Mouse (Mus musculus) G1E-ER4 (cell line): ENCODE results near the gene Arih1. TPM values are rescaled to one million over a fixed set of nuclear protein-coding genes. Genes with fewer than 3 reads are reported as not detected.

ENCODE experiments used
- GATA1 ChIP-seq: IDR thresholded peaks from one replicate; pipeline ENCODE4 v1.8.0; 2012; ENCODE audit warnings: low read length, inconsistent platforms
- polyA plus RNA-seq: library from polyadenylated mRNA; stranded (reverse); fragments of >175 nt; gene quantifications from 2 replicates; pipeline ENCODE4 v1.2.3, GENCODE M21; 2012

Arih1 gene
- polyA plus RNA-seq, 1 experiment, result 61.7 TPM

DNA sequence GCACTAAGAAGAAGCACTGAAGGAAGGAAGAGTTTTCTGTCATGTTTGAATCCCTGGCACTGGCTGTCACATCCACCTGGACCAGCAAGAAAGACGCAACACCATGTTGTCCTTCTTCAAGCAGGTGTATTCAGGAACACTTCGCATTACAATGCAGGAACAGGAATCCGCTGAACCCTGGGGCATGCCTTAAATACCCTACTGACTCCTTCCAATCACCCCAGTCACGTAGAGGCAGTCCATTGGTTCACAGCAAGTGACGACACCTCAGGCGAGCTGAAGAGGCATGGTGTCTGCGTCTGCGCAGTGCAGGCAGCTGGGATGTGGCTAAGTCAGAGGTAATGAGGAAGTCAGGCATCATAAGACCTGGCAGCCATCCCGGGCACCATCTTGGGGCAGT is 116.8 kb downstream of the Arih1 start:
- no peak for TF ChIP-seq GATA1

DNA sequence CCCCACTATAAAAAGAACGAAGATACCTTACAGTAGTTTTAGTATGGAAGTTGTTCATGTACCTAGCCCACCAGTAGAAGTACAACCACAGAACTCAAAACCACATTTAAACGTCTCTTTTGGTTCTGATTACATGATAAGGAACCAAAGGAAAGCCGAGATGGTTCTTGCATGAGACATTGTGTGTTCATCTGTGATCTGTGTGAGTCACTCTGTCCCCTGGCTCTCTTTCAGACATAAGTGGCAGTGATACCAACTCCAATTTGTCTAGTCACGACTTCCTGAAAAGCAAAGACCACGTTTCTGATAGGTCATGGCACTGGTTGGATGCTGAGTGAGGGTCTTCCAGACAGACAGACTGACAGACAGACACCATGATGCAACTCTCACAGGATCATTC is 117.2 kb downstream of the Arih1 start:
- no peak for TF ChIP-seq GATA1

DNA sequence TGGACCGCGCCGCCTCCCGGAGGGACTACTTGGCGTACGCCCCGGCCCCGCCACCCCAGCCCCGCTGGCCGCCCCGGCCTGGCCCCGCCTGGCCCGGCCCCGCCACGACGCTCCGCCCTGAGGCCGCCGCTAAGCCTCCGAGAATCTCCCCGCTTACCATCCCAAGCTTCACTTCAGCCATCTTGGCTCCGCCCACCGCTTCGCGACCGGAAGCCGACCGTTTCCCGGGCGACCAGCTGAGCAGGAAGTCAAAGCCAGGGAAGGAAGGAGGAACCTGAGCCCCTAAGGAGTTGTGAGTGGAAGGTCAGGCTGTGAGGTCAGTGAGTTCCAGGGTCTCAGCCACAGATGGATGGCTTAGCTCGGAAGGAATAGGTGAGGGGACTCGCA is 133.2 kb downstream of the Arih1 start, which contains the start of gene Bbs4:
Gene Bbs4 (minus strand): TSS at position 256 of the 387 bp plus-strand sequence.
- no peak for TF ChIP-seq GATA1

DNA sequence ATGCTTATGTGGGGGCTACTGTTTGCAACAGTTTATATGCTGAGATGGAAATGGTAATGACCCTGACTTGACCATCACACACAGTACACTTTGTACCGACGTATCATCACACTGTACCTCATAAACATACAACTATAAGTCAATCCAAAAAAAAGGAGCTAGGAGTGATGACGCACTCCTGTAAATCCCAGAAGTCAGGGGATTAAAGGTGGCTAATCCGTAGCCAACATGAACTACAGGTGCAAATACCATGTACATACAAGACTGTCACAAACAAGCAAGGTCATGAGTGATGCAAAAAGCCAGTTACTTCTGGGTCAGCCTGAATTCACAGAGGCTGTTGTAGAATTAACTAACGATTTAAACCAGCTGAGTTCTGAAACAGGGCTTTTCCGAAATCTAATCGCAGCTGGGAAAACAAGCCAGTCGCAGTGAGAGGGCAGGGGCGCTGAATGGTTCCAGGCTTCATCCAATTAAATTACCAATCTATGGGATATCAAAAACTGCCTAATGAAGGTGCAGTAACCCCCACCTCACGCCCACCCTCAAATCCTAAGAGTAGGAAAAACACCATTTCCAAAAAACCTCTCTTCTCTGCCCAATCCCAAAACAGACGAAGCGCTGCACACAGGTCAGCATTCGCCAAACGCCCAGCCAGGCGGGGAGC is 133.7 kb downstream of the Arih1 start:
- TF ChIP-seq GATA1, result no peak

DNA sequence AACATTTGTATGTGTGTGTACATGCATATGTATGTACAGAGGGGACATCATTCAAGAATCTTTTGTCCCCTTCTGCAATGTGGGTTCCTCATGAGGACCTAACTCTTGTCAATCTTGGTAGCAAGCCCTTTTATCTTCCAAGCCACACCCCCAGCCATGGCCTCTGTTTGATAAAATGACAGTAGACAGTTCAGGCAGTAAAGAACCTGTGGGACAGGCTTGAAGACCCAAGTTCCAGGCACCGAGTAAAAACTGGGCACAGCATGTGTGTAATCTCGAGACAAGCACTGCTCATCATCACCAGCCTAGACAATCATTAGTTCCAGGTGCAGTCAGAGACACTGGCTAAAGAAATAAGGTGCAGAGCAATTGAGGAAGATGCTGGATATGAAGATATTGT is 140.2 kb downstream of the Arih1 start:
- no peak for TF ChIP-seq GATA1

DNA sequence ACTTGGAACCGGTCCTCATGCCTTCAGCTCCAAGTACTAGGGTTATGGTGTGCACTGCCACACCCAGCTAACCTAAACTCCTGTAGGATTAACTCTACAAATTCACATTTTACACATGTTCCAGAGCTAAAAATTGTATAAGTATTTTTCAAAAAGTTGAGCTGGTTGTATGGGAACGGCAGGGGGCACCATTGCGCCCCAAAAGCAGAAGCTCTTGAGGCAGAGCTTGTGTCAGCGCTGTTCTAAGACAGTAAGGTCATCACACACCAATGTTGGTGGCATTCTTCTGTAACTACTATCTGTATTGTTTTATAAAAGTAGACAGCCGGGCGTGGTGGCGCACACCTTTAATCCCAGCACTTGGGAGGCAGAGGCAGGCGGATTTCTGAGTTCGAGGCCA is 146.4 kb downstream of the Arih1 start:
- no peak for TF ChIP-seq GATA1

DNA sequence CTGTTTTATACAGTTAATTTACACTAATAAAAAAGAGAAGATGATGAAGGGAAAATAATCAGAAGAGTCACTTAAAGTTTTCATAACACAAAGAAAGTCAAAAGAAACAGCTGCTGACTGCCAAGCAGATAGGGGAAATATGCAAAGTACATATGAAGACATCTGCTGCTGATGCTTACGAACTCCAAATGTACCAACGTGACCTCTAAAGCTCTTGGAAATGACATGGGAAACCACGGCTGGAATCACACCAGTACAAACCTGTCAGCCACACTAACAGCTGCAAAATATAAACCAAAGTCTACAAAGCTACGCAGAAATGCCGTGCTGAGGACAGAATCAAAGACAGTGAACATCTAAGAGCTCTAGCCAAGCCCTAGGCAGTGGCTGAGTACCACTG is 147.3 kb downstream of the Arih1 start:
- no peak for TF ChIP-seq GATA1

DNA sequence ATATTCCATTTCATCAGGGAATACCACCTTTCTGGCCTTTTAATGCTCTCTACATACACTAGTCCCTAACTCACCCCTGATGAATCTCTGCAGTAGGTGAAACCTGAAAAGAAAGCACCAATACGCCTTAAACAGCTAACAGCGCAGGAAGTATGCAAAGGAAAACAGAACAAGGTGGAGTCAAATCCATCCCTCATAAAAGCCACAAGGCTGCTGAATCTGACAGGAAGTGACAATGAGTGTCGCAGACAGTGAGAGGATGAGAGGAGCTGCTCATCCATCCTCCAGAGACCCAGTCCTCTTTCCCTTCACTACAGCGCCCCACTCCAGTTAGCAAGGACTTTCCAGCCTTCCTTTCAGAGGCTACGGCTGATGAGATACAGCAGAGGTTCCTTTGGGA is 148.0 kb downstream of the Arih1 start:
- no peak for TF ChIP-seq GATA1

Other genes with a start within 250 kb of the Arih1 start
- gene Adpgk, start 195.1 kb downstream of the Arih1 start, polyA plus RNA-seq, result 5.7 and 6.3 TPM in 2 replicates
- gene Bbs4, start 133.1 kb downstream of the Arih1 start, polyA plus RNA-seq, result 0.21 and 0.30 TPM in 2 replicates
- gene Hexa, start 52.9 kb upstream of the Arih1 start, polyA plus RNA-seq, result not detected in 2 replicates
- gene Tmem202, start 53.2 kb upstream of the Arih1 start, polyA plus RNA-seq, result not detected in 2 replicates
- not detected in 2 replicates for gene Celf6, start 91.3 kb upstream of the Arih1 start, polyA plus RNA-seq
- 6.9 and 8.4 TPM in 2 replicates for gene Parp6, start 130.7 kb upstream of the Arih1 start, polyA plus RNA-seq
- gene Pkm, start 169.8 kb upstream of the Arih1 start, polyA plus RNA-seq, result 904 and 1,415 TPM in 2 replicates
- gene Gramd2, start 193.5 kb upstream of the Arih1 start, polyA plus RNA-seq, result not detected in 2 replicates